Mouse (Mus musculus): ENCODE data around the gene Mrpl27.

GRCm38 (mm10) chr11:94701401-94702215 lies 48.0 kb downstream of the Mrpl27 start:
- TF ChIP-seq CTCF (IDR thresholded peaks at IDR 0.05; ENCODE audit: low read depth, low read length) = no peak
- TF ChIP-seq GATA1 (IDR thresholded peaks at IDR 0.05; ENCODE audit: borderline replicate concordance, low read length) = no peak
